Mouse (Mus musculus): ENCODE results near the gene Stx8. TPM values are rescaled to one million over a fixed set of nuclear protein-coding genes. Genes with fewer than 3 reads are reported as not detected.

Gene Stx8
- polyA plus RNA-seq, 1 experiment: 34.7 TPM

GRCm38 (mm10) chr11:67925000-67925399 lies 41.0 kb upstream of the Stx8 start:
- Histone ChIP-seq H3K4me3 (ENCODE audit: insufficient read depth, low read length) (no peak overlapping the region), H3K4me1 (ENCODE audit: control insufficient read depth, insufficient read depth, low read length) (no peaks in the 10 kb centered on the region), H3K27ac (ENCODE audit: insufficient read depth, low read length) (no peak overlapping the region)
- TF ChIP-seq CTCF (IDR thresholded peaks at IDR 0.05; ENCODE audit: extremely low read depth, insufficient read depth, low read length): no peak
- no peak for TF ChIP-seq POLR2A (IDR thresholded peaks at IDR 0.05; ENCODE audit: extremely low read depth, insufficient read depth, low read length)

GRCm38 (mm10) chr11:67926348-67927055 lies 39.5 kb upstream of the Stx8 start:
- TF ChIP-seq POLR2A (IDR thresholded peaks at IDR 0.05; ENCODE audit: extremely low read depth, insufficient read depth, low read length) (no peak), CTCF (IDR thresholded peaks at IDR 0.05; ENCODE audit: extremely low read depth, insufficient read depth, low read length) (no peak)

DNA sequence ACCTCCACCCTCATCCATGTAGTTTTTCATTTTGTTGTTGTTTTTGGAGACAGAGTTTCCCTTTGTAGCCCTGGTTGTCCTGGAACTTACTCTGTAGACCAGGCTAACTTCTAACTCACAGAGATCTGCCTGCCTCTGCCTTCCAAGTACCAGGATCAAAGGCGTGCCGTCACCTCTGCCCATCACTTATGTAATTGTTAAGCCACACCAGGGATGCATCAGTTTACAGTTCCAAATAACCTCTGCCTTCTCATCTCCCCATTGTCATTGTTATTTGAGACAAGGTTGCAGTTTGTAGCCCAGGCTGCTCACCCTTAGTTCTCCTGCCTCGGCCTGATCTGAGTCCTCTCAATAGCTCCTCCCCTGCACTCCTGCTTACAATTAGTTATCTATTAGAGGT lies 33.8 kb upstream of the Stx8 start:
- H3K27ac ChIP-seq (ENCODE audit: insufficient read depth, low read length): no peak overlapping the region
- no peak for TF ChIP-seq POLR2A (IDR thresholded peaks at IDR 0.05; ENCODE audit: extremely low read depth, insufficient read depth, low read length)
- no peaks in the 10 kb centered on the region for H3K4me1 ChIP-seq (ENCODE audit: control insufficient read depth, insufficient read depth, low read length)
- H3K4me3 ChIP-seq (ENCODE audit: insufficient read depth, low read length): no peak overlapping the region

More at GRCm38 (mm10) chr11:67926348-67927055, 39.5 kb upstream of the Stx8 start:
- Histone ChIP-seq H3K4me1 (ENCODE audit: control insufficient read depth, insufficient read depth, low read length) (no peaks in the 10 kb centered on the region), H3K4me3 (ENCODE audit: insufficient read depth, low read length) (no peak overlapping the region), H3K27ac (ENCODE audit: insufficient read depth, low read length) (no peak overlapping the region)

- Histone ChIP-seq H3K4me3 (ENCODE audit: insufficient read depth, low read length) (no peak overlapping the region), H3K4me1 (ENCODE audit: control insufficient read depth, insufficient read depth, low read length) (no peaks in the 10 kb centered on the region), H3K27ac (ENCODE audit: insufficient read depth, low read length) (no peak overlapping the region)
- TF ChIP-seq CTCF (IDR thresholded peaks at IDR 0.05; ENCODE audit: extremely low read depth, insufficient read depth, low read length): no peak
These were observed 17.8 kb upstream of the Stx8 start for GRCm38 (mm10) chr11:67948229-67948628.

- no peaks in the 10 kb centered on the region for H3K4me1 ChIP-seq (ENCODE audit: control insufficient read depth, insufficient read depth, low read length)
- H3K4me3 ChIP-seq (ENCODE audit: insufficient read depth, low read length): no peak overlapping the region
- H3K27ac ChIP-seq (ENCODE audit: insufficient read depth, low read length): no peak overlapping the region
- TF ChIP-seq CTCF (IDR thresholded peaks at IDR 0.05; ENCODE audit: extremely low read depth, insufficient read depth, low read length) (no peak), POLR2A (IDR thresholded peaks at IDR 0.05; ENCODE audit: extremely low read depth, insufficient read depth, low read length) (no peak)
These were observed 16.5 kb upstream of the Stx8 start for GRCm38 (mm10) chr11:67949475-67949874.

DNA sequence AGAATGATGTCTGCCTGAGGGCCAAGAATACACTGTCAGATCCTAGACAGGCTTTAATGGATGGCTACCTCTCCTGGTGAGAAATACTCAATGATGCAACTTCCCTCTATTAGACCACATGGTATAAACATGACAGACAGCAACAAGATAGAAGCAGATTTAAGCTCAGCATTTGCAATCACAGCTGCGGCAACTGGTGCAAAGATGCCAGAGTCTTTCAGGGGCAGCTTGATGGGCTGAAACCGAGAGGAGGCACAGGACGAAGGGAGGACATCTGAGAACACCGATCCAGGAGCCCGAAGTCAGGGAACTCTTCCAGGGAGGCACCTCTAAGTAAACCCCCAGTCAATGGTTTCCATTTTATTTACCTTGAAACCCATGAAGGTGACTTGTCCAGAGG lies 12.4 kb upstream of the Stx8 start:
- no peak overlapping the region for H3K4me3 ChIP-seq (ENCODE audit: insufficient read depth, low read length)
- TF ChIP-seq CTCF (IDR thresholded peaks at IDR 0.05; ENCODE audit: extremely low read depth, insufficient read depth, low read length) (no peak), POLR2A (IDR thresholded peaks at IDR 0.05; ENCODE audit: extremely low read depth, insufficient read depth, low read length) (no peak)

GRCm38 (mm10) chr11:67954413-67954812 lies 11.6 kb upstream of the Stx8 start:
- no peaks in the 10 kb centered on the region for H3K4me1 ChIP-seq (ENCODE audit: control insufficient read depth, insufficient read depth, low read length)
- TF ChIP-seq CTCF (IDR thresholded peaks at IDR 0.05; ENCODE audit: extremely low read depth, insufficient read depth, low read length) (no peak), POLR2A (IDR thresholded peaks at IDR 0.05; ENCODE audit: extremely low read depth, insufficient read depth, low read length) (no peak)
- H3K27ac ChIP-seq (ENCODE audit: insufficient read depth, low read length): no peak overlapping the region
- H3K4me3 ChIP-seq (ENCODE audit: insufficient read depth, low read length): no peak overlapping the region

More for the DNA sequence above, 12.4 kb upstream of the Stx8 start:
- Histone ChIP-seq H3K27ac (ENCODE audit: insufficient read depth, low read length) (no peak overlapping the region), H3K4me1 (ENCODE audit: control insufficient read depth, insufficient read depth, low read length) (no peaks in the 10 kb centered on the region)

GRCm38 (mm10) chr11:67964110-67964509 lies 1.9 kb upstream of the Stx8 start:
- 0 out of 2 replicates have a peak, but pooled peaks cover 1% of the 10 kb centered on the region for H3K4me1 ChIP-seq (ENCODE audit: control insufficient read depth, insufficient read depth, low read length)
- no peak overlapping the region for H3K4me3 ChIP-seq (ENCODE audit: insufficient read depth, low read length)
- H3K27ac ChIP-seq (ENCODE audit: insufficient read depth, low read length): no peak overlapping the region
- TF ChIP-seq CTCF (IDR thresholded peaks at IDR 0.05; ENCODE audit: extremely low read depth, insufficient read depth, low read length) (no peak), POLR2A (IDR thresholded peaks at IDR 0.05; ENCODE audit: extremely low read depth, insufficient read depth, low read length) (no peak)

- TF ChIP-seq POLR2A (IDR thresholded peaks at IDR 0.05; ENCODE audit: extremely low read depth, insufficient read depth, low read length): no peak
- no peak for TF ChIP-seq CTCF (IDR thresholded peaks at IDR 0.05; ENCODE audit: extremely low read depth, insufficient read depth, low read length)
- H3K27ac ChIP-seq (ENCODE audit: insufficient read depth, low read length): no peak within 1 kb of the TSS
- 0 out of 2 replicates have a peak, but pooled peaks cover 1% of the 10 kb centered on the region for H3K4me1 ChIP-seq (ENCODE audit: control insufficient read depth, insufficient read depth, low read length)
These were observed 630 bp upstream of the Stx8 start, which contains the start of gene Cfap52 for GRCm38 (mm10) chr11:67965242-67965883. Gene Cfap52 (minus strand): TSS chr11:67965651.

GRCm38 (mm10) chr11:67967831-67968230 lies 1.8 kb downstream of the Stx8 start:
- H3K27ac ChIP-seq (ENCODE audit: insufficient read depth, low read length): no peak overlapping the region
- no peak overlapping the region for H3K4me3 ChIP-seq (ENCODE audit: insufficient read depth, low read length)
- TF ChIP-seq POLR2A (IDR thresholded peaks at IDR 0.05; ENCODE audit: extremely low read depth, insufficient read depth, low read length) (no peak), CTCF (IDR thresholded peaks at IDR 0.05; ENCODE audit: extremely low read depth, insufficient read depth, low read length) (no peak)
- 0 out of 2 replicates have a peak, but pooled peaks cover 1% of the 10 kb centered on the region for H3K4me1 ChIP-seq (ENCODE audit: control insufficient read depth, insufficient read depth, low read length)

More at GRCm38 (mm10) chr11:67965242-67965883, 630 bp upstream of the Stx8 start, which contains the start of gene Cfap52:
- peak within 1 kb of the TSS; percentile 86 for H3K4me3 ChIP-seq (ENCODE audit: insufficient read depth, low read length)
